Mouse (Mus musculus) stomach, postnatal 0 days (tissue): Measurements from ENCODE around the gene Slc25a3.

Experiments used
- CTCF ChIP-seq: IDR thresholded peaks from 2 replicates; pipeline ENCODE4 v1.5.1; 2016; ENCODE audit warnings: antibody characterized with exemption, low read depth, mild to moderate bottlenecking, moderate library complexity
- EP300 ChIP-seq: optimal IDR thresholded peaks from 2 replicates; pipeline ENCODE3; 2016; ENCODE audit warnings: antibody characterized with exemption

GRCm38 (mm10) chr10:91102799-91103590, 20.9 kb downstream of the Slc25a3 start:
- TF ChIP-seq CTCF = no peak
- TF ChIP-seq EP300 = no peak
